Mouse (Mus musculus): Measurements from ENCODE around the gene Tmem235. TPM values are rescaled to one million over a fixed set of nuclear protein-coding genes. Genes with fewer than 3 reads are reported as not detected.
"Not testable (repeated sequence)": the region's sequence is repeated elsewhere in the genome, so short reads cannot be mapped to it uniquely, and the experiment has no call there.

Tmem235 gene
- polyA plus RNA-seq, 1 experiment: not detected

GRCm38 (mm10) chr11:117830401-117830800, 30.2 kb upstream of the Tmem235 start:
- DNase-seq (ENCODE audit: extremely low spot score in 1 of 2, low spot score in 1 of 2): no peak

GRCm38 (mm10) chr11:117832086-117832969, 28.2 kb upstream of the Tmem235 start:
- DNase-seq (ENCODE audit: extremely low spot score in 1 of 2, low spot score in 1 of 2): peak in 1 of 2 experiments; percentile 82

GRCm38 (mm10) chr11:117833509-117833908, 27.0 kb upstream of the Tmem235 start:
- DNase-seq (ENCODE audit: extremely low spot score in 1 of 2, low spot score in 1 of 2): not testable (repeated sequence)

- DNase-seq (ENCODE audit: extremely low spot score in 1 of 2, low spot score in 1 of 2): no peak
Observed at GRCm38 (mm10) chr11:117834086-117834485, 26.5 kb upstream of the Tmem235 start.

- peak; percentile 37 to 73 for DNase-seq (ENCODE audit: extremely low spot score in 1 of 2, low spot score in 1 of 2)
Observed at GRCm38 (mm10) chr11:117836306-117836705, 24.2 kb upstream of the Tmem235 start.

GRCm38 (mm10) chr11:117838572-117838971, 22.0 kb upstream of the Tmem235 start:
- no peak for DNase-seq (ENCODE audit: extremely low spot score in 1 of 2, low spot score in 1 of 2)

- no peak for DNase-seq (ENCODE audit: extremely low spot score in 1 of 2, low spot score in 1 of 2)
Observed at GRCm38 (mm10) chr11:117839021-117839420, 21.5 kb upstream of the Tmem235 start.

- no peak for DNase-seq (ENCODE audit: extremely low spot score in 1 of 2, low spot score in 1 of 2)
Observed at GRCm38 (mm10) chr11:117840910-117841309, 19.6 kb upstream of the Tmem235 start.

GRCm38 (mm10) chr11:117843434-117843833, 17.1 kb upstream of the Tmem235 start:
- no peak for DNase-seq (ENCODE audit: extremely low spot score in 1 of 2, low spot score in 1 of 2)

- no peak for DNase-seq (ENCODE audit: extremely low spot score in 1 of 2, low spot score in 1 of 2)
Observed at GRCm38 (mm10) chr11:117844997-117845396, 15.6 kb upstream of the Tmem235 start.

GRCm38 (mm10) chr11:117845651-117846050, 14.9 kb upstream of the Tmem235 start:
- DNase-seq (ENCODE audit: extremely low spot score in 1 of 2, low spot score in 1 of 2): no peak

- DNase-seq (ENCODE audit: extremely low spot score in 1 of 2, low spot score in 1 of 2): no peak
Observed at GRCm38 (mm10) chr11:117846640-117847039, 13.9 kb upstream of the Tmem235 start.

GRCm38 (mm10) chr11:117847593-117848215, 12.8 kb upstream of the Tmem235 start:
- DNase-seq (ENCODE audit: extremely low spot score in 1 of 2, low spot score in 1 of 2): no peak

- no peak for DNase-seq (ENCODE audit: extremely low spot score in 1 of 2, low spot score in 1 of 2)
Observed at GRCm38 (mm10) chr11:117848271-117848984, 12.1 kb upstream of the Tmem235 start.

GRCm38 (mm10) chr11:117848985-117849671, 11.4 kb upstream of the Tmem235 start, which contains the start of gene Birc5:
Birc5 (plus strand) TSS chr11:117849251.
- DNase-seq (ENCODE audit: extremely low spot score in 1 of 2, low spot score in 1 of 2): peak; percentile 86 to 96

- DNase-seq (ENCODE audit: extremely low spot score in 1 of 2, low spot score in 1 of 2): no peak
Observed at GRCm38 (mm10) chr11:117852875-117853274, 7.7 kb upstream of the Tmem235 start.

- DNase-seq (ENCODE audit: extremely low spot score in 1 of 2, low spot score in 1 of 2): no peak
Observed at GRCm38 (mm10) chr11:117854241-117854640, 6.3 kb upstream of the Tmem235 start.

- DNase-seq (ENCODE audit: extremely low spot score in 1 of 2, low spot score in 1 of 2): no peak
Observed at GRCm38 (mm10) chr11:117855360-117855759, 5.2 kb upstream of the Tmem235 start.

- no peak for DNase-seq (ENCODE audit: extremely low spot score in 1 of 2, low spot score in 1 of 2)
Observed at GRCm38 (mm10) chr11:117855975-117856374, 4.6 kb upstream of the Tmem235 start.

GRCm38 (mm10) chr11:117857462-117857861, 3.1 kb upstream of the Tmem235 start:
- no peak for DNase-seq (ENCODE audit: extremely low spot score in 1 of 2, low spot score in 1 of 2)
